ENCODE assay signal across 14 mouse cellular contexts in genomic region chr2:75542781-75543180, GRCm38 (mm10).
DNase-seq lines count a peak whose midpoint lies in the region; ATAC-seq and TF ChIP-seq lines count a peak whose summit lies in the region.
"Had no signal": no experiment of that assay in that cellular context is flagged by ENCODE, and none has a peak within 500 bp of the region (broad histone marks: within the 10 kb centered on the region; RNA-seq: fewer than 3 reads in every experiment).

No protein-coding gene starts in this region.

- no peaks in the 10 kb centered on the region for H3K9me3 ChIP-seq in heart, embryonic 12.5 days (replicated peaks)
- H3K9me3 ChIP-seq: liver, embryonic 12.5 days; midbrain, embryonic 12.5 days; neural tube, embryonic 12.5 days had no signal

- no peak for ATAC-seq in heart, embryonic 12.5 days (ENCODE audit: insufficient number of reproducible peaks, low FRiP score)
- no peak for ATAC-seq in monocyte, adult 5-6 weeks (replicated peaks; ENCODE audit: insufficient number of reproducible peaks, low FRiP score, low TSS enrichment, poor library complexity, severe bottlenecking)
- ATAC-seq: CD4-positive, CD25-positive, alpha-beta regulatory T cell, adult 4 months; liver, embryonic 12.5 days had no signal

- no peak for TF ChIP-seq POLR2A in lung, adult 2 months (IDR thresholded peaks at IDR 0.05; ENCODE audit: borderline replicate concordance, extremely low read depth, low read depth, low read length)

- WGBS in heart, embryonic 12.5 days = 57% methylated on average over 5 of the region's 5 CpGs
- WGBS in lung, adult 2 months = 36% methylated on average over 5 of the region's 5 CpGs

- H3K27me3 ChIP-seq in heart, embryonic 12.5 days (replicated peaks) = no peaks in the 10 kb centered on the region
- H3K27me3 ChIP-seq: midbrain, embryonic 12.5 days; neural tube, embryonic 12.5 days had no signal

- H3K36me3 ChIP-seq in heart, embryonic 12.5 days = no peaks in the 10 kb centered on the region
- H3K36me3 ChIP-seq: liver, embryonic 12.5 days; midbrain, embryonic 12.5 days; neural tube, embryonic 12.5 days had no signal

- no peak overlapping the region for H3K4me2 ChIP-seq in heart, embryonic 12.5 days
- H3K4me2 ChIP-seq: liver, embryonic 12.5 days; midbrain, embryonic 12.5 days; neural tube, embryonic 12.5 days had no signal

- TF ChIP-seq CTCF in lung, adult 2 months (IDR thresholded peaks at IDR 0.05; ENCODE audit: insufficient read depth, low read length) = no peak

- peak; percentile 15 to 54 for DNase-seq in heart, adult 9 months (ENCODE audit: low spot score in 2 of 2)
- peak; percentile 33 to 45 for DNase-seq in lung, adult 18-20 months
- DNase-seq in lung, adult 2 months = no peak
- peak; percentile 11 for DNase-seq in heart, postnatal 4 days
- peak; percentile 53 for DNase-seq in lung, postnatal 36 days
- DNase-seq: adrenal gland, adult 2 months; kidney, adult 8-10 months; thymus, postnatal 36 days had no signal

- H3K27ac ChIP-seq in heart, embryonic 12.5 days (ENCODE audit: poor library complexity, severe bottlenecking) = no peak overlapping the region
- H3K27ac ChIP-seq: liver, embryonic 12.5 days; midbrain, embryonic 12.5 days; neural tube, embryonic 12.5 days had no signal

- H3K4me1 ChIP-seq in heart, embryonic 12.5 days (replicated peaks) = peaks cover 4% of the 10 kb centered on the region; the same call in 1 of the 2 replicates
- no peaks in the 10 kb centered on the region for H3K4me1 ChIP-seq in lung, adult 2 months (ENCODE audit: control insufficient read depth, insufficient read depth, low read length)
- H3K4me1 ChIP-seq: liver, embryonic 12.5 days; midbrain, embryonic 12.5 days had no signal

- H3K9ac ChIP-seq in heart, embryonic 12.5 days = no peak overlapping the region
- H3K9ac ChIP-seq: liver, embryonic 12.5 days; midbrain, embryonic 12.5 days; neural tube, embryonic 12.5 days had no signal

- H3K4me3 ChIP-seq in heart, embryonic 12.5 days = no peak overlapping the region
- no peak overlapping the region for H3K4me3 ChIP-seq in lung, adult 2 months (replicated peaks; ENCODE audit: extremely low read depth, low read depth, low read length)
- H3K4me3 ChIP-seq: liver, embryonic 12.5 days; midbrain, embryonic 12.5 days; neural tube, embryonic 12.5 days had no signal
